Mouse (Mus musculus) limb, embryonic 11.5 days (tissue): ENCODE measurements around the gene Wscd1. TPM values are rescaled to one million over a fixed set of nuclear protein-coding genes. Genes with fewer than 3 reads are reported as not detected.

Experiments used
- ATAC-seq: fragments of 200-750 bp; cut with Nextera tagmentation; 2 replicates; pipeline ENCODE4 v1.8.0; 2017; ENCODE audit warnings: low read depth; ENCODE audit not compliant: insufficient number of reproducible peaks, low FRiP score, low TSS enrichment
- DNase-seq: peaks from one replicate; pipeline ENCODE4 v3.0.0-alpha.2; 2015; ENCODE audit warnings: low spot score
- H3K27ac ChIP-seq: fragments of 300-500 bp; sonication (generic); replicated peaks from 2 replicates; pipeline ENCODE4 v1.5.1; 2014; ENCODE audit warnings: low read depth, mild to moderate bottlenecking, low read length
- H3K27me3 ChIP-seq: fragments of 300-500 bp; sonication (generic); 2 replicates; pipeline ENCODE4 v1.6.1; 2014; ENCODE audit warnings: mild to moderate bottlenecking, low read length, mixed read lengths; ENCODE audit not compliant: control insufficient read depth, insufficient read depth
- H3K36me3 ChIP-seq: fragments of 300-500 bp; sonication (generic); 2 replicates; pipeline ENCODE4 v1.6.1; 2014; ENCODE audit warnings: mild to moderate bottlenecking, low read length, moderate library complexity, mixed read lengths; ENCODE audit not compliant: control insufficient read depth, insufficient read depth
- H3K4me1 ChIP-seq: fragments of 300-500 bp; sonication (generic); 2 replicates; pipeline ENCODE4 v1.6.1; 2014; ENCODE audit warnings: low read length, mixed read lengths; ENCODE audit not compliant: control insufficient read depth, insufficient read depth
- H3K4me2 ChIP-seq: fragments of 300-500 bp; sonication (generic); 2 replicates; pipeline ENCODE4 v1.6.1; 2014; ENCODE audit warnings: low read depth, mild to moderate bottlenecking, moderate library complexity; ENCODE audit not compliant: severe bottlenecking
- H3K4me3 ChIP-seq: fragments of 300-500 bp; sonication (generic); 2 replicates; pipeline ENCODE4 v1.5.1; 2014; ENCODE audit warnings: low read depth, low read length
- H3K9ac ChIP-seq: fragments of 300-500 bp; sonication (generic); 2 replicates; pipeline ENCODE4 v1.6.1; 2014; ENCODE audit warnings: mild to moderate bottlenecking, low read length
- H3K9me3 ChIP-seq: fragments of 300-500 bp; sonication (generic); 2 replicates; pipeline ENCODE4 v1.6.1; 2016; ENCODE audit warnings: low read length; ENCODE audit not compliant: control insufficient read depth
- WGBS: fragments of 180-500 bp; shearing (Covaris S2); extraction: QIAGEN DNeasy Blood & Tissue Kit; methylation state at CpG from one replicate; pipeline ENCODE4 v1.1.7; 2014; 5-methylcytosine and 5-hydroxymethylcytosine counted together
- polyA plus RNA-seq: library from polyadenylated mRNA; unstranded; fragments of >200 nt; fragmentation: Nextera tagmentation; extraction: Ambion mirVana; gene quantifications from 2 replicates; pipeline ENCODE4 v1.2.1, GENCODE M21; 2014

The Wscd1 gene
- polyA plus RNA-seq, 1 experiment from 2014 or later, result 1.5 TPM

GRCm38 (mm10) chr11:71772056-71772455 lies 22.3 kb downstream of the Wscd1 start:
- Histone ChIP-seq H3K36me3 (no peaks in the 10 kb centered on the region), H3K4me3 (no peak overlapping the region), H3K9me3 (no peaks in the 10 kb centered on the region), H3K9ac (no peak overlapping the region), H3K27ac (no peak overlapping the region), H3K4me2 (no peak overlapping the region), H3K27me3 (no peaks in the 10 kb centered on the region), H3K4me1 (no peaks in the 10 kb centered on the region; the same call in 1 of the 2 replicates)
- no peak for ATAC-seq
- WGBS, result 70% methylated on average over 6 of the region's 6 CpGs
- no peak for DNase-seq

GRCm38 (mm10) chr11:71772802-71773201 lies 23.1 kb downstream of the Wscd1 start:
- Histone ChIP-seq H3K4me1 (no peaks in the 10 kb centered on the region; the same call in 1 of the 2 replicates), H3K27ac (no peak overlapping the region), H3K9me3 (no peaks in the 10 kb centered on the region), H3K4me2 (no peak overlapping the region), H3K9ac (no peak overlapping the region), H3K4me3 (no peak overlapping the region), H3K36me3 (no peaks in the 10 kb centered on the region), H3K27me3 (no peaks in the 10 kb centered on the region)
- ATAC-seq, result no peak
- WGBS, result 6% methylated on average over 4 of the region's 4 CpGs
- DNase-seq, result no peak

GRCm38 (mm10) chr11:71773986-71774767 lies 24.5 kb downstream of the Wscd1 start:
- no peak for DNase-seq
- no peak overlapping the region for H3K4me3 ChIP-seq
- no peaks in the 10 kb centered on the region for H3K36me3 ChIP-seq
- H3K4me1 ChIP-seq, result no peaks in the 10 kb centered on the region; the same call in 1 of the 2 replicates
- no peak overlapping the region for H3K9ac ChIP-seq
- no peak for ATAC-seq
- 29% methylated on average over 16 of the region's 16 CpGs for WGBS
- H3K4me2 ChIP-seq, result no peak overlapping the region
- no peak overlapping the region for H3K27ac ChIP-seq
- H3K27me3 ChIP-seq, result no peaks in the 10 kb centered on the region
- no peaks in the 10 kb centered on the region for H3K9me3 ChIP-seq

- Histone ChIP-seq H3K27me3 (no peaks in the 10 kb centered on the region), H3K9me3 (no peaks in the 10 kb centered on the region), H3K36me3 (no peaks in the 10 kb centered on the region), H3K27ac (no peak overlapping the region), H3K4me1 (no peaks in the 10 kb centered on the region; the same call in 1 of the 2 replicates), H3K4me3 (no peak overlapping the region), H3K9ac (no peak overlapping the region), H3K4me2 (no peak overlapping the region)
- ATAC-seq, result no peak
- no peak for DNase-seq
- 77% methylated on average over 6 of the region's 6 CpGs for WGBS
These were observed 25.3 kb downstream of the Wscd1 start for GRCm38 (mm10) chr11:71775056-71775455.

- WGBS, result 77% methylated on average over 10 of the region's 10 CpGs
- H3K36me3 ChIP-seq, result no peaks in the 10 kb centered on the region
These were observed 29.9 kb downstream of the Wscd1 start for GRCm38 (mm10) chr11:71779642-71780041.

GRCm38 (mm10) chr11:71781737-71782354 lies 32.1 kb downstream of the Wscd1 start:
- Histone ChIP-seq H3K9me3 (no peaks in the 10 kb centered on the region), H3K4me3 (no peak overlapping the region), H3K27ac (no peak overlapping the region), H3K9ac (no peak overlapping the region), H3K27me3 (no peaks in the 10 kb centered on the region), H3K4me1 (no peaks in the 10 kb centered on the region), H3K4me2 (no peak overlapping the region), H3K36me3 (no peaks in the 10 kb centered on the region)
- 81% methylated on average over 13 of the region's 13 CpGs for WGBS
- DNase-seq, result no peak
- no peak for ATAC-seq

More at GRCm38 (mm10) chr11:71779642-71780041, 29.9 kb downstream of the Wscd1 start:
- Histone ChIP-seq H3K9me3 (no peaks in the 10 kb centered on the region), H3K4me1 (no peaks in the 10 kb centered on the region), H3K9ac (no peak overlapping the region), H3K4me2 (no peak overlapping the region), H3K4me3 (no peak overlapping the region), H3K27ac (no peak overlapping the region), H3K27me3 (no peaks in the 10 kb centered on the region)
- no peak for DNase-seq
- no peak for ATAC-seq

- ATAC-seq (no peak), DNase-seq (no peak)
- no peak overlapping the region for H3K4me2 ChIP-seq
- no peak overlapping the region for H3K27ac ChIP-seq
- no peaks in the 10 kb centered on the region for H3K9me3 ChIP-seq
- no peak overlapping the region for H3K9ac ChIP-seq
- H3K27me3 ChIP-seq, result no peaks in the 10 kb centered on the region
- H3K4me3 ChIP-seq, result no peak overlapping the region
- H3K4me1 ChIP-seq, result no peaks in the 10 kb centered on the region
- WGBS, result 85% methylated on average over 4 of the region's 4 CpGs
- no peaks in the 10 kb centered on the region for H3K36me3 ChIP-seq
These were observed 35.8 kb downstream of the Wscd1 start for GRCm38 (mm10) chr11:71785499-71785898.

- Histone ChIP-seq H3K27me3 (no peaks in the 10 kb centered on the region), H3K9me3 (no peaks in the 10 kb centered on the region), H3K27ac (no peak overlapping the region), H3K4me3 (no peak overlapping the region), H3K36me3 (no peaks in the 10 kb centered on the region), H3K4me2 (no peak overlapping the region), H3K4me1 (no peaks in the 10 kb centered on the region), H3K9ac (no peak overlapping the region)
- ATAC-seq, result no peak
- DNase-seq, result no peak
- 87% methylated on average over 4 of the region's 4 CpGs for WGBS
These were observed 38.5 kb downstream of the Wscd1 start for GRCm38 (mm10) chr11:71788209-71788608.
